Mouse (Mus musculus): ENCODE measurements around the gene Slc25a33. TPM values are rescaled to one million over a fixed set of nuclear protein-coding genes. Genes with fewer than 3 reads are reported as not detected.
A peak's percentile ranks its signal among the peaks of the same experiment; 100 is the strongest.

Slc25a33 gene
- polyA plus RNA-seq, 1 experiment from 2014 or later: 10.8 TPM

DNA sequence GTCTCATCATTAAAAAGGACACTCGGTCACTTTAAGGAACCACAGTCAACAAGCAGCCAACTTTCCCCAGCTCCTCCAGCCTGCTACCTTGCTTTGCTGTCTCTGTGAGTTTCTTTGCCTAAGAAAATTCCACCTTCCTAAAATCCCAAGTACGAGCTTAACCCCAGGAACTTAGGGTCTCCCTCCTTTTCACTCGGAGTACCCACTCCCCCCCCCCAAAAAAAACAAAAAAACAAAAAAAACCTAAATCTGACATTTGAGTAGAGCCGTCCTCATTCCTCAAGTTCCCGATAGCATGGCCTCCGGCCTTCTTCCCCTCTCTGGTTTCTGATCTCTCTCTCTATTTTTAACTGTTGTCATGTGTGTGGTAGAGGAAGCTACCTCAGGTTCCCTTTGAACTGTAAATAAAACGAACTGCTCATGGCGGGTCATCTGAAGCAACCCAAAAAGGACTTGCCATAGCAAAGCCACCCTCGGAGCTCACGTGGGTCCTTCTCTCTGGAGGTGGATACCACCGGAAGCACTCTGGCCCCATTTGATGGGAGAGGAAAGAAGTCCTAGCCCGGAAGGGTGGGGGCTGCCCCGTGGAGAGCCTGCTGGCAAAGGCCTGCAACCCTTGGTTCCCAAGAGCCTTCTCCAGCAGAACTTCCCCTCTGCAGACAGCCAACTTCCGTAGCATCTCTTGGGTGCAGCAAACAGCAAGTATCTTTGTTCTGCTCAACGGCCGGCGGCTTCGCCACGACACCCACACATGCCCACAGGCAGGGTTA lies 71.7 kb downstream of the Slc25a33 start, which contains the start of gene Pik3cd:
TSS of gene Pik3cd (minus strand) at position 362 of the 770 bp plus-strand sequence.
- 49% methylated on average over 19 of the region's 19 CpGs for WGBS
- Histone ChIP-seq H3K36me3 (no peaks in the 10 kb centered on the region), H3K27me3 (peaks cover 12% of the 10 kb centered on the region), H3K4me3 (replicated peaks) (no peak within 1 kb of the TSS), H3K9ac (no peak within 1 kb of the TSS), H3K27ac (replicated peaks) (no peak within 1 kb of the TSS), H3K9me3 (replicated peaks) (no peaks in the 10 kb centered on the region), H3K4me1 (peaks cover 15% of the 10 kb centered on the region), H3K4me2 (replicated peaks) (no peak within 1 kb of the TSS)
- ATAC-seq (ENCODE audit: insufficient number of reproducible peaks, low FRiP score, low TSS enrichment, low read depth): no peak

DNA sequence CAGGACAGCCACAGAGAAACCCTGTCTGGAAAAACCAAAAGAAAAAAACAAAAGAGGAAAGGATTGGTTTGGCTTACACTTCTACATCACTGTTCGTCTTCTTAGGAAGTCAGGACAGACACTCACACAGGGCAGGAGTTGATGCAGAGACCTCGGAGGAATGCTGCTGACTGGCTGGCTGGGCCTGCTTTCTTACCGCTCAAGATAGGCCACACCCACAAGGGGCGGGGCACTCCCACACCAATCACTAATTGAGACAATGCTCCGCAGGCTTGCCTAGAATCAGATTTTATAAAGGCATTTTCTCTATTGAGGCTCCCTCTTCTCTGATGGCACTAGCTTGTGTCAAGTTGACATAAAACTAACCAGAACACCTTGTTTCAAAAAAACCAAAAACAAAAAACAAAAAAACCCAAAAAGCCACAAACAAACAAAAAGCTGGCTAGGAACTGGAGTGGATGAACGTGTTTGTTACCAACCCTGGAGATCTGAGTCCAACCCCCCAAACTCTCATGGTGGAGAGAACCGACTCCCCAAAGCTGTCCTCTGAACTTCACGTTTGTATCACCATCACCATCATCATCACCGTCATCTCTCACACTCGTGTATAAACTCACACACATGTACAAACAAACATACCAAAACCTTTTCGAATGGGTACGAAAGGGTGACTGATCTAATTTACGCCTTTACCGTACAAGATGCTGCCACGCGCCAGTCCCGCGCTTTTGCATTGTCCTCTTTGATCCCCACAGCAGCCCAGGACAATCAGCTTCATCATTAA lies 72.5 kb downstream of the Slc25a33 start:
- WGBS: 62% methylated on average over 18 of the region's 18 CpGs
- Histone ChIP-seq H3K36me3 (no peaks in the 10 kb centered on the region), H3K4me1 (peaks cover 15% of the 10 kb centered on the region), H3K4me2 (replicated peaks) (no peak overlapping the region), H3K4me3 (replicated peaks) (no peak overlapping the region), H3K27me3 (peaks cover 20% of the 10 kb centered on the region), H3K27ac (replicated peaks) (no peak overlapping the region), H3K9ac (no peak overlapping the region), H3K9me3 (replicated peaks) (no peaks in the 10 kb centered on the region)
- ATAC-seq (ENCODE audit: insufficient number of reproducible peaks, low FRiP score, low TSS enrichment, low read depth): no peak

DNA sequence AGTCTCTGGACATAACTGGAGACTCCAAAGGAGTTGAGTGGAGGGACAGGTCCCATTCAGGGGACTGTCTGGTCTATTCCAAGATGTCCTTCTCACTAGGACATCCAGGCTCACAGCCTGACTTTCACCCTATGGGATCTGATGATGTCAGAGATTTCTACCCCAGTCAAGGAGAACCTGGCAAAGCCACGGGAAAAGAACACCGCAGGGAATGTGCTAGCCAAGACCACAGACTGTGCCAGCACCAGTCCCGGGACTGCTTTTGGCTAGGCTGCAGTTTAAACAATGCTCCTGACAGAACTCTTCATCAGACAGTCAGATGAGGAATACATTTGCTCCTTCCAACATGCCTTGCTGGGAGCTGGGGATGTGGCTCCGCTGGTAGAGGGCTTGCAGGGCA lies 74.1 kb downstream of the Slc25a33 start:
- ATAC-seq (ENCODE audit: insufficient number of reproducible peaks, low FRiP score, low TSS enrichment, low read depth): no peak
- Histone ChIP-seq H3K4me3 (replicated peaks) (no peak overlapping the region), H3K27ac (replicated peaks) (no peak overlapping the region), H3K27me3 (peaks cover 24% of the 10 kb centered on the region), H3K36me3 (no peaks in the 10 kb centered on the region), H3K9ac (no peak overlapping the region), H3K4me2 (replicated peaks) (no peak overlapping the region), H3K4me1 (peaks cover 15% of the 10 kb centered on the region), H3K9me3 (replicated peaks) (no peaks in the 10 kb centered on the region)
- 80% methylated on average over 4 of the region's 4 CpGs for WGBS

DNA sequence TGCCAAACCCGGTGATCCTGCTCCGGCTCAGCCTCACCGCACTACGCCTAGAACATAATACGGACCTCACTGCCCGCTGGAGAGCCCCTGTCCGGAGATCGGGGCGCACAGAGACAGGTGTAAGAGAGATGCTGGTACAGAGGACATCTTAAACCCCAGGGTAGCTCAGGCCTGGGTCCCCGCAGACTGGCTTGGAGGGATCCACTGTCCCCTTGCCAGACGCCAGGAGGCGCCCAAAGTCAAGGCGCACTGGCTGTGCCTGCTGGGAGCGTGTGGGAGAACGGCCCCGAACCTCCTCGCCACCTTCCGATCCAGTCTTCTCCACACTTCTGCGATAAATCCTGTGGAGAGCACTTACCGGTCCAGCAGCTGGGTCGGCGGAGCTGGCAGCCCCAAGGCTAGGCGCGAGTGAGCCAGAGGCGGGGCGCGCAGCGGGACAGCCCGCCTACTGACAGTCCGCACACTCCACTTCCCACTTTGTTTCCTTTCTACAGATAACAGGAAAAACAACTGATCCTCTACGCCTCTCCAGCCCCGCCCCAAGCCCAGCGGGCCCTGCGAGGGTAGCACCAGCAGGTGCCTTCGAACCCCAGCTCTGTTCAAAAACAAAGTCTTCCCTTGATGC lies 75.8 kb downstream of the Slc25a33 start:
- peak overlapping the region; percentile 50 for H3K9ac ChIP-seq
- peaks cover 15% of the 10 kb centered on the region for H3K4me1 ChIP-seq
- peak overlapping the region; percentile 51 for H3K4me3 ChIP-seq (replicated peaks)
- peak overlapping the region; percentile 85 for H3K4me2 ChIP-seq (replicated peaks)
- ATAC-seq (ENCODE audit: insufficient number of reproducible peaks, low FRiP score, low TSS enrichment, low read depth): peak; percentile 56; the same call in 1 of the 2 replicates
- peaks cover 24% of the 10 kb centered on the region for H3K27me3 ChIP-seq
- no peaks in the 10 kb centered on the region for H3K9me3 ChIP-seq (replicated peaks)
- no peaks in the 10 kb centered on the region for H3K36me3 ChIP-seq
- 0 out of 2 replicates have a peak overlapping the region, but pooled peaks have one; percentile 22 for H3K27ac ChIP-seq (replicated peaks)
- 1% methylated on average over 35 of the region's 35 CpGs for WGBS

DNA sequence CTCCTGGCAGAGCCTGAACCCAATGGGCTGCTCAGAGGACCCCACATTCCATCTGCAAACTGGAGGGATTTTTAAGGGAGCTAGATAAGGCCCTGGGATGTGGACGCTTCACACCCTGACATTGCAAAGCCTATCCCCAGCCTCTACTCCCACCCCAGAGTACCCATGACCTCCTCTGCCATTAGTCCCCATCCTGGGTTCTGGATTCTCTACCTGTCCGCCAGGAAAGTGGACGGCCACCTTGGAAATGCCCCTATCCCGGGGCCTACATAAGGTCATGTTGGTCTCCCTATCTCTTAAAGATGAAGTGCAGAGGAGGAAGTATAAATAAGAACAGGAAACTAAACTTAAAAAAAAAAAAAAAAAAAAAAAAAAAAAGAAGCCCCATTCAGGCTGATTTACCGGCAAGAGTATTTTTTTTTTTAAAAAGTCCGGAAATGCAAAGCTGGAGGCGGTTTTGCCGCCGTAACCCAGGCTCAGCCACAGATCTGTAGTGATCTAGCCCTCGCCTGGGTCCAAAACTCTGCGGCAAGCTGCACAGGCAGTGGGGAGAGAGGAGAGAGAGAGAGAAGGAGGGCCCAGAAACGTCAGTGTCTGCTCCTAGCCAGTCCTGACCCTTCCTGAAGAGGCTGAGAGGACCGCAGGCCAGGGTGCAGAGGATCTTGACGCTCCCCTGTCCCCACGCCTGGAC lies 76.4 kb downstream of the Slc25a33 start:
- Histone ChIP-seq H3K4me1 (peaks cover 13% of the 10 kb centered on the region), H3K27me3 (peaks cover 24% of the 10 kb centered on the region), H3K27ac (replicated peaks) (0 out of 2 replicates have a peak overlapping the region, but pooled peaks have one; percentile 22), H3K36me3 (no peaks in the 10 kb centered on the region), H3K4me3 (replicated peaks) (peak overlapping the region; percentile 51), H3K9ac (0 out of 2 replicates have a peak overlapping the region, but pooled peaks have one; percentile 50), H3K4me2 (replicated peaks) (peak overlapping the region; percentile 85), H3K9me3 (replicated peaks) (no peaks in the 10 kb centered on the region)
- ATAC-seq (ENCODE audit: insufficient number of reproducible peaks, low FRiP score, low TSS enrichment, low read depth): no peak
- 19% methylated on average over 15 of the region's 15 CpGs for WGBS

DNA sequence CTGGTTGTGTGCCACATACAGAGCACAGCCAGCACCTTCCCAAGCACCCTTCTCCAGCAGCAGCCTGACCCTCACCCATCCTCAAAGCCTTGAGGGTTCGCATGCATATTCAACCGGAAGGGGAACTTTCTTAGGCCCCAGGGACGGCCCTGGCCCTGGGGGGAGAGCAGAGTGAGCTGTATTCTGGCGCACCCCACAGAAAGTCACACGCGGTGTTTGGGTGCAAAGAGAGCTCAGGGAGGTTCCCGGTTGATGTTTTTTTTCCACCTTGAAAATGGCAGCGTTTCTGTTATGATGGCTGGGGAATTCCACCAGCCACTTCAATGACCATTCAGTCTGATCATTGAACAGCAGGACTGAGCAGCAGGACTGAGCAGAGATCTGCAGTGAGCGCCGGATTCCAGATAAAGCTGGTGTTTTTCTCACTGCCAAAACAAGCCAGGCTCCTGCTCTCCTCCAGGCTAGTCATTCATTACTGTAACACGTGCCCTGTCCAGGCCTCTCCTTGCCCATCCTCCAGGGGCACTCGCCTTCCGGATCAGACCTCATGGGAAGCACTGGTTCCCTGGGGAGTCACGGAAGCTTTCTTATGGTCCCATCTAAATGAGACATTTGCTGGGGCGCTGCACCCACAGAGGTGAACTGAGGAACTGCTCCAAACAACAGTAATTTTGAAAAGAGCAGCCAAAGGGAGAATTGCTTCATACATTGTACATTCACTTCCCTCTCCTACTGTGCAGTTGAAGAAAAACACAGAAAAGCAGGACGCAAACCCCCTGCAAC lies 77.7 kb downstream of the Slc25a33 start:
- Histone ChIP-seq H3K27ac (replicated peaks) (no peak overlapping the region), H3K9me3 (replicated peaks) (no peaks in the 10 kb centered on the region), H3K4me3 (replicated peaks) (no peak overlapping the region), H3K4me1 (peaks cover 12% of the 10 kb centered on the region), H3K9ac (no peak overlapping the region), H3K4me2 (replicated peaks) (no peak overlapping the region), H3K27me3 (peaks cover 24% of the 10 kb centered on the region), H3K36me3 (no peaks in the 10 kb centered on the region)
- no peak for ATAC-seq (ENCODE audit: insufficient number of reproducible peaks, low FRiP score, low TSS enrichment, low read depth)
- 30% methylated on average over 16 of the region's 16 CpGs for WGBS

Small RNAs within 50 kb of the gene (microRNA-seq; reads per million reads assigned to microRNA genes)
- not detected for gene Gm47301 (ENCODE audit: borderline number of aligned reads)

Other genes starting within 250 kb of the Slc25a33 start
- 64.5 and 71.4 TPM in 2 replicates for gene Clstn1, start 187.8 kb downstream of the Slc25a33 start, polyA plus RNA-seq (2015; fragmentation: Nextera tagmentation; extraction: Ambion mirVana)
- 5.0 and 5.9 TPM in 2 replicates for gene Pik3cd, start 71.7 kb downstream of the Slc25a33 start, polyA plus RNA-seq (2015; fragmentation: Nextera tagmentation; extraction: Ambion mirVana)
- 27.7 and 28.8 TPM in 2 replicates for gene Tmem201, start 36.2 kb downstream of the Slc25a33 start, polyA plus RNA-seq (2015; fragmentation: Nextera tagmentation; extraction: Ambion mirVana)
- gene Spsb1, start 180.8 kb upstream of the Slc25a33 start, polyA plus RNA-seq (2015; fragmentation: Nextera tagmentation; extraction: Ambion mirVana): 17.5 and 18.2 TPM in 2 replicates
- gene H6pd, start 234.7 kb upstream of the Slc25a33 start, polyA plus RNA-seq (2015; fragmentation: Nextera tagmentation; extraction: Ambion mirVana): 12.1 and 12.2 TPM in 2 replicates